In the genomic region with DNA sequence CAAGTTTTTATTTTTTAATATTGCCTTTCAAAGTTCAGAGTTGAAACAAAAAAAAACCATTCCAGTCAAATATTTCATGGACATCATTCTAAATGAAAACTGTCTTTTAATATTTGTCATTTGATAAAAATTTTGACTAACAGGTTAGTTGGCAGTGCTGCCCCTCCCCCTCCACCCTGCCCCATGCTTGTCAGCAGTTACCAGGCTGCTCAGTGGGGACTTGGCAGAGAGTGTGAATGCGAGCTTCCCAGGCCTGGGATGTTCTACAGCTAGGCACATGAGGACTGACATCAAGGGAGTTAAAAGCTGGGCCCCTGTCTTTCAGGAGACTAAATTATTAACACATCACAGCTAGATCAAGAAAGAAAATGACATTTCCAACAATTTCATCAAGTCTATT, we compare ENCODE assay signal across 11 mouse cellular contexts.
DNase-seq lines count a peak whose midpoint lies in the region; ATAC-seq and TF ChIP-seq lines count a peak whose summit lies in the region.
"Had no signal": no experiment of that assay in that cellular context is flagged by ENCODE, and none has a peak within 500 bp of the region (broad histone marks: within the 10 kb centered on the region; RNA-seq: fewer than 3 reads in every experiment).

No protein-coding gene starts in this region.

- H3K4me3 ChIP-seq in heart, adult 2 months, result no peak overlapping the region
- H3K4me3 ChIP-seq in liver, postnatal 0 days (ENCODE audit: low read depth, low read length), result no peak overlapping the region
- H3K4me3 ChIP-seq in liver, embryonic 12.5 days, result no peak overlapping the region
- no peak overlapping the region for H3K4me3 ChIP-seq in heart, embryonic 14.5 days (ENCODE audit: control insufficient read depth in 1 of 2, insufficient read depth in 1 of 2, low read depth in 1 of 2, low read length in 2 of 2)
- H3K4me3 ChIP-seq: embryonic facial prominence, embryonic 15.5 days; limb, embryonic 15.5 days; myocyte had no signal

- peaks cover 26% of the 10 kb centered on the region for H3K4me1 ChIP-seq in heart, adult 2 months (ENCODE audit: control insufficient read depth, insufficient read depth, low read length)
- H3K4me1 ChIP-seq in liver, postnatal 0 days (ENCODE audit: insufficient read depth), result peaks cover 4% of the 10 kb centered on the region; the same call in 1 of the 2 replicates
- H3K4me1 ChIP-seq in liver, embryonic 12.5 days, result peaks cover 24% of the 10 kb centered on the region
- H3K4me1 ChIP-seq in heart, embryonic 14.5 days (ENCODE audit: control insufficient read depth in 2 of 2, insufficient read depth in 2 of 2, low read length in 2 of 2), result peaks cover 2 to 41% of the 10 kb centered on the region in 2 experiments; a peak in 3 of 4 replicates

- no peak overlapping the region for H3K4me2 ChIP-seq in liver, postnatal 0 days (ENCODE audit: low read depth, low read length)
- no peak overlapping the region for H3K4me2 ChIP-seq in liver, embryonic 12.5 days
- H3K4me2 ChIP-seq in heart, embryonic 14.5 days (ENCODE audit: low read length), result 0 out of 2 replicates have a peak overlapping the region, but pooled peaks have one; percentile 13
- H3K4me2 ChIP-seq: embryonic facial prominence, embryonic 15.5 days; limb, embryonic 15.5 days had no signal

- peak; percentile 78 for TF ChIP-seq EP300 in heart, adult 2 months (IDR thresholded peaks at IDR 0.05; ENCODE audit: insufficient read depth, low read depth, low read length)
- TF ChIP-seq EP300 in liver, postnatal 0 days (IDR thresholded peaks at IDR 0.05; ENCODE audit: low read depth), result no peak

- H3K27me3 ChIP-seq in heart, adult 2 months (ENCODE audit: control insufficient read depth, insufficient read depth, low read length), result no peaks in the 10 kb centered on the region
- H3K27me3 ChIP-seq in liver, postnatal 0 days (ENCODE audit: insufficient read depth, low read length), result peaks cover 19% of the 10 kb centered on the region
- H3K27me3 ChIP-seq in liver, embryonic 12.5 days (replicated peaks), result peaks cover 44% of the 10 kb centered on the region
- no peaks in the 10 kb centered on the region for H3K27me3 ChIP-seq in heart, embryonic 14.5 days (ENCODE audit: control insufficient read depth, insufficient read depth, low read length)
- H3K27me3 ChIP-seq: embryonic facial prominence, embryonic 15.5 days; limb, embryonic 15.5 days had no signal

- H3K36me3 ChIP-seq in heart, adult 2 months (ENCODE audit: control insufficient read depth, insufficient read depth, low read length), result peaks cover 38% of the 10 kb centered on the region
- H3K36me3 ChIP-seq in liver, postnatal 0 days (replicated peaks; ENCODE audit: insufficient read depth, low read length), result no peaks in the 10 kb centered on the region
- H3K36me3 ChIP-seq in liver, embryonic 12.5 days, result no peaks in the 10 kb centered on the region
- no peaks in the 10 kb centered on the region for H3K36me3 ChIP-seq in heart, embryonic 14.5 days (ENCODE audit: control insufficient read depth, insufficient read depth, low read length)
- H3K36me3 ChIP-seq: embryonic facial prominence, embryonic 15.5 days; limb, embryonic 15.5 days had no signal

- intact Hi-C loops in heart, adult 2 months (cut with DNase I), result loop anchor here (5.0 kb wide), 1 partner anchor 44 kb away; no protein-coding TSS in a partner anchor
- intact Hi-C loops in heart, postnatal 25 days (cut with DNase I), result loop anchor here (5.0 kb wide), 1 partner anchor 49 kb away; no protein-coding TSS in a partner anchor

- no peak overlapping the region for H3K27ac ChIP-seq in heart, adult 2 months
- H3K27ac ChIP-seq in liver, postnatal 0 days (ENCODE audit: low read depth), result no peak overlapping the region
- no peak overlapping the region for H3K27ac ChIP-seq in liver, embryonic 12.5 days
- no peak overlapping the region for H3K27ac ChIP-seq in heart, embryonic 14.5 days (replicated peaks in 1 of 2; ENCODE audit: control insufficient read depth in 1 of 2, insufficient read depth in 1 of 2, low read depth in 2 of 2, low read length in 2 of 2)
- H3K27ac ChIP-seq: embryonic facial prominence, embryonic 15.5 days; limb, embryonic 15.5 days had no signal

- TF ChIP-seq CTCF in heart, adult 2 months (IDR thresholded peaks at IDR 0.05), result no peak
- TF ChIP-seq CTCF in liver, postnatal 0 days (IDR thresholded peaks at IDR 0.05; ENCODE audit: low read depth), result no peak

- WGBS in heart, adult 2 months, result 4% methylated on average over 1 of the region's 1 CpGs
- 10% methylated on average over 1 of the region's 1 CpGs for WGBS in liver, postnatal 0 days (ENCODE audit: insufficient replicate concordance)
- WGBS in liver, embryonic 12.5 days (ENCODE audit: insufficient replicate concordance), result 15% methylated on average over 1 of the region's 1 CpGs
- 4% methylated on average over 1 of the region's 1 CpGs for WGBS in heart, embryonic 14.5 days

- H3K79me2 ChIP-seq in heart, adult 2 months (replicated peaks; ENCODE audit: control insufficient read depth, insufficient read depth, low read length), result peaks cover 12% of the 10 kb centered on the region

- no peaks in the 10 kb centered on the region for H3K9me3 ChIP-seq in liver, postnatal 0 days (ENCODE audit: low read length)
- H3K9me3 ChIP-seq in liver, embryonic 12.5 days (replicated peaks), result no peaks in the 10 kb centered on the region
- no peaks in the 10 kb centered on the region for H3K9me3 ChIP-seq in heart, embryonic 14.5 days (ENCODE audit: control insufficient read depth, low read length)
- H3K9me3 ChIP-seq: embryonic facial prominence, embryonic 15.5 days; limb, embryonic 15.5 days had no signal

- no peak overlapping the region for H3K9ac ChIP-seq in heart, adult 2 months (ENCODE audit: low read depth, low read length)
- H3K9ac ChIP-seq in liver, postnatal 0 days (replicated peaks), result no peak overlapping the region
- no peak overlapping the region for H3K9ac ChIP-seq in liver, embryonic 12.5 days
- no peak overlapping the region for H3K9ac ChIP-seq in heart, embryonic 14.5 days (ENCODE audit: low read length)
- H3K9ac ChIP-seq: embryonic facial prominence, embryonic 15.5 days; forebrain, postnatal 0 days; limb, embryonic 15.5 days had no signal

- no peak for ATAC-seq in liver, postnatal 0 days
- ATAC-seq in liver, embryonic 12.5 days, result no peak
- no peak for ATAC-seq in heart, embryonic 14.5 days (ENCODE audit: insufficient number of reproducible peaks, insufficient read depth, low FRiP score, low read depth)
- ATAC-seq: forebrain, postnatal 0 days had no signal

- peak in 1 of 2 experiments; percentile 29 for DNase-seq in heart, adult 2 months
- DNase-seq in heart, postnatal 25 days (ENCODE audit: low spot score), result no peak
- peak; percentile 46 for DNase-seq in liver, postnatal 0 days
- DNase-seq in Muller cell, postnatal 12 days (ENCODE audit: inconsistent ontology term), result peak; percentile 66
- DNase-seq in cerebellum, adult 11-12 months, result no peak
- DNase-seq: forebrain, postnatal 0 days had no signal

- no peak for TF ChIP-seq POLR2A in heart, adult 2 months (IDR thresholded peaks at IDR 0.05; ENCODE audit: insufficient read depth, low read depth, low read length)

Comparison
In these comparisons a context has a peak if more than half of its experiments do, and no peak if none do; other contexts are left out.
1. DNase-seq: peak in liver, postnatal 0 days (single experiment) and Muller cell, postnatal 12 days (single experiment); none in heart, postnatal 25 days (single experiment) and cerebellum, adult 11-12 months (single experiment).